Mouse (Mus musculus) erythroblast, adult 5-6 weeks (primary cell): ENCODE measurements at regions not wholly inside any gene's neighbourhood (a gene's known extent, or its start where the extent isn't known, plus 50 kb on each side); places are given as distances from the start of the nearest gene placed in this dataset.
A peak's percentile ranks its signal among the peaks of the same experiment; 100 is the strongest.

Experiments
- ATAC-seq: replicated peaks from 2 replicates; pipeline ENCODE4 v1.8.0; 2016; ENCODE audit warnings: moderate number of reproducible peaks, mild to moderate bottlenecking, moderate TSS enrichment, inconsistent platforms; ENCODE audit not compliant: poor library complexity, low FRiP score, severe bottlenecking

DNA sequence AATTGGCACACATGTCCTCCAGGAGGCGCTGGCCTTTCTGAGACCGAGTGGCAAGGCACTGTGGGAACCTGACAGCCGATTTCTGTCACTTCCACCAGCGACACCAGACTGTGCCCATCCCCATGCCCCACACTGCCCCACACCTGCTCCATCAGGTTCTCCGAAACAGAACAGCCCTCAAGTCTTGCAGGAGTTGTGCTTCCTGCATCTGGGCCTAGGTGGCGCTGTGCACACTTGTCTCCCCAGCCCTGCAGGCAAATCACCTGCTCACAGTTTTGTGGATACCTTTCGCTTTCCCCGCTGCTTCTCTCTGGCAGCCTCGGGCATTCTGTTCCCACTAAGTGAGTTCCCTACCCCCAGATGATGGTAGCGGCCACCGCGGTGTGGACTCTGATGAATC is 112.9 kb upstream of the Wnt4 start:
- ATAC-seq, result 0 out of 2 replicates have a peak, but pooled peaks have one; percentile 45

DNA sequence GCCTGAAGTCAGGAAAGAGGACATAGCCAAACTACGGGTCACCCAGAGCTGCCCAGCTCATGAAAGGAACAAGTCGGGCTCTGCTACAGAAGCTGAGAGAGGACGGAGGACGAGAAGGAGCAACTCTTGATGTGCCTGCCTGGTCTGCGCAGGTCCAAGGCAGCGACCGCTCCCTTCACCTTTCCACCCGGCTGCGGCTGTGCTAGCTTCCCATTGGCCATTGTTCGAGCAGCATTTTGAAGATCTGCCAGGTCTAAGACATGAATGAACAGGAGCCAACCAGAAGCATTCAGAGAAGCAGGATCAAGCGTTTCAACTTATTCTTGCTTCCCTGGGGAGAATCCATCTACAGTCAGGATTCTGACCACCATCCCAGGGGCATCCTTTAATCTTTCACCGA is 113.3 kb upstream of the Wnt4 start:
- no peak for ATAC-seq

DNA sequence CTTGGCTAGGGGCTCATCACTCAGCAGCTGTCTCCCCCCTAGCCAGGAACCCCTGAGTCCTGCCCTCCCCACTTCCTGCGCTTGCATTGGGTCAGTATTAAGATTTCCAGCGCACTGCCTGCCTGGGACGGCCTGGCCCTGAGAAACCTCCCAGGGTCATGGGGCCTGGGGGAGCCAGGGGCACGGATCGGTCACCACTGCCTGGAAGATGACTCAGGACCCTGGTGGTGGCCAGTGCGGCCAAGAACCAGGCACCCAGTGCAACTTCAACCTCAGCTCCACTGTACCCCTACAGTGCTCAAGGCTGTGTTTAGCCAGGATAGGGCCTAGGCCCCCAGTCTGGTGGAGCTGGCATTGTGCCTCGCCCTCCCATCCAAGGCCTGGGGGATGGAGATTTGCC is 111.9 kb upstream of the Zbtb40 start:
- ATAC-seq, result no peak

DNA sequence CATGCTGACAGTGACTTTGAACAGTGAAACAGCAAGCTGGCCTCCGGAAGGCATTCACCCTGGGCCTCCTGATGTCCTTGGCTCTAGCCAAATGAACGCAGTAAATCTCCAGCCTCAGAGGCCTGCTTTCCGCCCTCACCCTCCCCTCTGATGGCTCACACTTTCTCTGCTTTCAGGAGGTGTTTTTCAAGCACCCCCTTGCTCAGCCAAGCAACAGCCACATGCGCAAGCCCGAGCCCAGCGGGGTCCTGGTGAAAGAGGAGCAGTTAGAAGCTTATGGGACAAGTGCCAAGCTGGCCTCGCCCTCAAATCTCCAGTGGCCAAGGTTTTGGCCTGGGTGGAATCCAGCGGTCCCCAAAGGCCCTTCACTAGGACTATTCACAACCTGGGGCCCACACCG is 109.6 kb upstream of the Zbtb40 start:
- no peak for ATAC-seq

DNA sequence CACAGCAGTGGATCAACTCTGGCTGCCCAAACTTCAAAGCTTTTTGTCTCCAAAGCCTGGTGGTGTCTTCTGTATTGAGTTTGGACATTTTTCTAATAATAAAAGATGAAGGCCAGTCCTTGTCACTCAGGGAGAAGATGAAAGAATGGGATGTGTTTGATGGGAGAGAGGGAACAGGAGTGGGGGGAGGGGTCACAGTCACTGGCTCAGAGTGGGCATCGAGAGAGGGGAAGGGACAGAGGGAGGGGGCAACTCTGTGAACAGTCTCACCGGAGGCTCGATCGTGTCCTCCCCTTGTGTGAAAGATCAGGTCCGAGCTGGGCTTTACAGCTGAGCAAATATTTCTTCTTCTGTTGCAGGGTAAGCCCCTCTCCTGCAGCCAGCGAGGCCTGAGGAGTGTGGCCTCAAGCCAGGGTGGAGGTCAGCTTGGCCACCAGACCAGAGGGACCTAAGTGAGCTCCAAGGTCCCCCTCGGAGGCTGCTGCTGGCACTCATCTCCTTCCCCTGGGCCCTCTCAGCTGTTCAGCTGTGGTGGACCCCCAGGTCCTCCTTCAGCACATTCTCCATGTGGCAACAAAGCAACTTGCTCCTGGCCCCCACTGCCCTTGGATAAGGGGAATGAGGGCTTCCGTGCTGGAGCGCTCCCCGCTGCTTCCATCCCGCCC is 108.0 kb upstream of the Zbtb40 start:
- ATAC-seq, result no peak

DNA sequence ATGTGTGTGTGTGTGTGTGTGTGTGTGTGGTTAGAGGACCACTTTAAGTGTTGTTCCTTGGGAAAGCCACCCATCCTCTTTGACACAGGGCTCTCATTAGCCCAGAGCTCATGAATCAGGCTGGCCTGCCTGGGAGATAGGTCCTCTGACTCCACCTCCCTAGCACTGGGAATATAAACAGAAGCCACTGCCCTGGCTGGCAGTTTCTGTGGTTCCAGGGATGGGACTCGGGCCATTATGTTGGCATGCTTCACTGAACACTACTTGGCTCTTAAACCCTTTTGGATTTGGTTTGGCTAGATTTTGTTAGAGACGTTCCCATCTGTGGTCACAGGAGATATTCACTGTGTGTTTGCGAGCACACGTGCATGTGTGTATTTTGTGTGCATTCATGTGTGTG is 100.2 kb upstream of the Zbtb40 start:
- ATAC-seq, result no peak

DNA sequence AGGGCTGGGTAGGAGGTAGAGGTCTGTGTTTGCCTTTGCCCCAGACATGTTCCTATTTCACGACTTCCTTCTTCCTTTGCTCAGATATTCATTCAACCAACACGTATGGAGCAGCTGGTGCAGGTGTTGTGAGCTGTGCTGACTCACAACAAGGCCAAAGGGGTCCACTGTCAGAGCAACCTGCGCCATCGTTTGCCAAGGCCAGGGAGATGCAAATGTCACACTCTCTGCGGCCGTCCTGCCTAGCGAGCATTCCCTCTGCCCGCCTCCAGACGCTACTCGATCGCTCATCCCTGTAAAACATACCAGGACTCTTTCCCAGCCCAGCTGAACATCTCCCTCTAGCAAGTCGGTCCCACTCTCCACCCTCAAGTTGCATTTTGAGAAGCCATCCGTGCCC is 99.2 kb upstream of the Zbtb40 start:
- no peak for ATAC-seq

DNA sequence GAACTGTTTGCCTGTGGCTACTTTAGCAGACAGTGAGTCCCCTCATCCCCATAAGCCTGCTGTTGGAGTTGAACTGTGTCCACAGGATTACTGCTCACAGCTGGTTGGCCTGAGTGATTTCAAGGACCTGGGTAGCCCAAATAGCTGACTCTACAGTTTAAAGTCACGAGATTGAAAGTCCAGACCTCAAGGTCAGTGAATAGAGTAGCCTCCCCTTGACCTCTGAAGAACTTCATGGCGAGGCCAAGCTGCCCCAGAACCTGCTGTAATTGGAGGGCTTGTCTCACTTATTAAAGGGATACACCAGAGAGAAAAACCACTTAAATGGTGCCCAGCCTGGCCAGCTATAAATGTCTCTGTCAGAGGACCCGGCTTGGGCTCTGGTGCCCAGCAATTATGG is 97.7 kb upstream of the Zbtb40 start:
- ATAC-seq, result no peak

DNA sequence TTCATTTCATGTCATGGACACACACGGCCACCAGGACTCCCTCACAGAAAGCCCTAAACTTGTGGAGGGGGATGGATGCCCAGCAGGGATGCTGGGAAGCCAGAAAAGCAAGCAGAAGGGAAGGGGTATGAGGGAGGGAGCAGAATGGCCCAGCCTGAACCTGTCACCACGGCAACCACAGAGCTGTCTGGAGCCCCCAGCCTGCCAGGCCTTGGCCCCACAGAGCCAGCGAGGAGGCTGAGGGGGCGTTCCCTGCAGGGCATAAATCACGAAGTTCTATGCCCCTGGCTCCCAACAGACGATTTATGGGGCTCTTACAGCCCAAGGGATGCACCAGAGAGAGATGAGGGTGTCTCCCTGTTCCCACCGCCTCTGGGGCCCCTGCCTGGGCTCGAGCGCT is 93.7 kb upstream of the Zbtb40 start:
- ATAC-seq, result no peak

DNA sequence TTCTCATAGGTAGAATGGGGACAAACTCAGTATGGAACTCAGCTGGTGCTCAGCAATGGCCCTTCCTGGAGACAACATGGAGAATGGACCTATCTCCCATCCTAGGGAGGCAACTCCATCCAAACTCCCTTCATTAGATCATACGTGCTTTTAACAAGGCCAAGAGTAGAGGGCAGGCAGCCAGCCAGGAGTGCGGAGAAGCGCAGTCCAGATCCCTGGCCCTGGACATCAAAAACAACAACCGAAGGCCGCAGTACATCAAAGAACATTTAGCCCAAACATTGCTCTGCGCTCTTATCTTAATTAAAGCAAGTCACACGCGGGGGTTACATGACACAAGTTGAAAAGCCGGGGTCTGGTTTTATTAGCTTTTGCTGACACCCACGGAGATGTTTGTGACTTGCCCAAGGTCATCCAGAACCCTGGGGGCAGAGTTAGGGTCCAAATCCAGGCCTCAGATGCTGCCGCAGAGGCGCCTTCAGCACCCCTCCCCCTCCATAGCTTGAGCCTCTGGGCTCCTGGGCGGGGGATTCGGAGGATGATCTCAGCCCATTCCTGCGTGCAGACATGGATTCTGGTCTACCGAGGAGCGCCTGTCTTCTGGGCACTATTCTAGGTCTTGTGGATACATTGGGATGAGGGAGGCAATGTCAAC is 90.6 kb upstream of the Zbtb40 start:
- no peak for ATAC-seq

DNA sequence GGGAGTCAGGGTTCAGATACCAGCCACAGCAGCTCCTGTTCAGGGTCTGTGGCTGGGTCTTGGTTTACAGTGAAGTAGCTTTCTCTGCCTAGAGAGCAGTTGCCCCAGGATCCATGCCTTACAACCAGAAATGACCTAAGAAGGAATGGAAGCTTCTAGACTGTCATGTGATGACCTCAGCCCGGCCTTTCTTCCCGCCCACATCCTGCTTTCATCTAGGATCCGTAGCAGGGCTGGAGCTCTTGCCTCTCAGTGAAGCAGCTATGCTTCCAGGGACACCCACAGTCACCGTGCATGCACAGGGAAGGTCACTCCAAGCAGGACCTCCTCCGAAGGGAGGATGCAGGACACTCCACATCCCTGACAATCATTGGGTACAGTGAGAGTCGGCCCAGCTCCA is 89.5 kb upstream of the Zbtb40 start:
- no peak for ATAC-seq

DNA sequence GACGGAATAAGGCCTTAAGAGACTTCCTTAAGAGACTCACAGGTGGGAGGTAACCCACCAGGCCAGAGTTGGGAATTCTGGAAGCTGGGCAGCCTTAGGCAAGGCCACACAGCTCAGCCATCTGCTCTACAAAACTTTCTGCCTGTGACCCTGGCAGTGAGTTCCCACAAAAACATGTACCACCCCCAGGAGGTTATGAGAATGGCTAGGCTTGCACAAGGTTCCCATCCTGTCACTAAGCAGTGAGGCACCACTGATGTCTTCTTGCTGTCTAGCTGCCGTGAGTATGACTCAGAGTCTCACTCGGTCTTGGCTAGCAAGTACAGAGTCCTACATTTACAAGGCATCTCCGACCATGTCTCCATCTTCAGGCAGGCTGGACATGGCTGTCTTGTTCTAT is 87.7 kb upstream of the Zbtb40 start:
- no peak for ATAC-seq

DNA sequence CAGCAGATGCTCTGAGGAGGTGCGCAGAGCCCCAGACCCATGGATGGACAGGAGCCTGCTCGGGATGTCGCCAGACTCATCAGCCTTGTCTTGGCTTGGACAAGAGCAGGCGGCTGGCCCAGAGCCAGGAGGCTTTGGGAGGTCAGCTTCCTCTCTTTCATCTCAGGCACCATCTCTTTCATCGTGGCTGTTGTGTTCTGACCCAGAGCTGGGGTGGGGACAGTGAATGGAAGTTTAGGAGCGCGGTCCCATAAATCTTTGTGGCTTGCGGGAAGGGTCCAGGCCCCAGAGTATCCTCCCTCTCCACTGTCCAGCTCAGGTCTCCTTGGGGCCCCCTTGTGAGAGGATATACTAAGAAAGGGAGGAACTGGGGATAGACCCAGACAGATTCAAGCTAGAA is 87.2 kb upstream of the Zbtb40 start:
- no peak for ATAC-seq

DNA sequence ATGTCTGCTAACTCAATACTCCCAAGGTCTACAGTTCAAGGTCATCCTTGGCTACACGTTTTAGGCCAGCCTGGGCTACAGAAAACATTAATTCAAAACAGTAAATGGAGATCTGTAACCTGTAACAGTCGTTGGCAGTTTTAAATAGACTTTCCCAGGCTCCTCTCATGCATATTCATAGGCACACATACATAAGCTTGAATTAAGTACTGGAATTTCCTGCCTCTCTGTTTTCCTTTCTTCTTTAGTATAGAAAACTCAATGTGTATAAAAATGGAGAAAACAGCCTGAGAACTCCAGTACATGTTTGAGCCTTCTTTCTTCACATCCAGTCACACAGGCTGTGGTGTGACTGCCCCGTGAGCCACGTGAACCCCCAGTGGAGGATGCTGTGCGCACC is 86.0 kb upstream of the Zbtb40 start:
- no peak for ATAC-seq

DNA sequence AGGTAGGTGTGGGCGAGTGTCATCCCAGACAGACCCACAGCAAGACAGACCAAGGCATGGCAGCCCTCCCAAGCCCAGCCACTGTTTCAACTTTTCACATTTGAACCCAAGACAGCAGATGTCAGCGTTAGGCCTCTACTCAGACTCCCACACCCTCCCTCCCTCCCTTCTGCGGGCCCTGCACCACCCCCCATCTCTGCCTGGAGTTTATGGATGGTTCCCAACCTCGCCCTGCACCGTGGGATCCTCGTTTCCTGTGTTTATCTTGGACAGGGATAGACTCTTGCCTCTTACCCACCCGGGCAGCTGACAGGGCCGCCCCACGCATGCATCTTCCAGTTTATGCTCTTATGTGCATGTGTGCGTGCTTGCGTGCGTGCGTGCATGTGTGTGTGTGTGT is 85.2 kb upstream of the Zbtb40 start:
- ATAC-seq, result no peak

DNA sequence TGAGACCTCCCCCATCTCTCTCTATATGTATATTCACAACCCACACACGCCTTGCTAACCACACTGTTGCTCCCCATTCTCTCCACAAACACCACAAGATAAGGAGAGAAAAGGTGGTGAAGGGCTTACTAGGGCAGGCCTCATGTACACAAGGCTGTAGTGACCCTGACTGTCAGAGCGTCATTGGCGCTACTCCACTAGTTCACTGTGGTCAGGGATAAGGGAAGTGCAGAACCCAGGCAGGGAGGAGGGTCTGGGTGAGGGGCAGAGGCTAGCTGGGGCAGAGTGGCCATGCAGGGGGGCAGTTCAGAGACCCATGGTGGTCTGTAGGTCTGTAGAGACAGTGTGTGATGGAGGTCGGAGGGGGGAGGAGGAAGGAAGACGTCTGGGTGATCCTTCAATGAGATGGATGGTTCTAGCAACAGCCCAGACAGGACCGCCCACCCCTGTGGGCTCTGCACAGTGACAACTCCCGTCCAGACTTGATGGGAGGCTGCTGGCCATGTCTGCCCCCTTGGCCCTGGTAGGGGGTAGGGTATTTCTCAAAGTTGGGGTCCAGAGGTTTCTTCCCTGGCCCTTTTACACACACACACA is 82.1 kb upstream of the Zbtb40 start:
- no peak for ATAC-seq

DNA sequence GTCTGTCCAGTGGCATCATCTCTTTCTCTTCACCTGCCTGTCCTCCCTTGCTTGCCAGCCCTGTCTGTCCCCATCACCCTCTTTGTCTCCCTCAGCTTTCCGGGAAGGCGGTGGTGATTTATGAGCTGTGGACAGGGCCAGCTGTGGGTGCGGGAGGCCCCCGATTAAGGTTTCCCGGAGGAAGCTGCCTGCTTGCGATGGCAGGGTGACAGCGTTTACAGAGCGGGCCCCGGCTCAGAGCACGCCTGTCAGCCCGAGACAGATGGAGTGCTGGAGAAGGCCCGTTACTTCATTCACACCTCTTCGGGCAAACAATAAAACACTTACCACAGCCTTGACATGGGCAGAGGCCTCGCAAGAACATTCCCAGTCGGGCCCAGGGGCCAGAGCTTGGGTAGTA is 79.6 kb upstream of the Zbtb40 start:
- no peak for ATAC-seq

DNA sequence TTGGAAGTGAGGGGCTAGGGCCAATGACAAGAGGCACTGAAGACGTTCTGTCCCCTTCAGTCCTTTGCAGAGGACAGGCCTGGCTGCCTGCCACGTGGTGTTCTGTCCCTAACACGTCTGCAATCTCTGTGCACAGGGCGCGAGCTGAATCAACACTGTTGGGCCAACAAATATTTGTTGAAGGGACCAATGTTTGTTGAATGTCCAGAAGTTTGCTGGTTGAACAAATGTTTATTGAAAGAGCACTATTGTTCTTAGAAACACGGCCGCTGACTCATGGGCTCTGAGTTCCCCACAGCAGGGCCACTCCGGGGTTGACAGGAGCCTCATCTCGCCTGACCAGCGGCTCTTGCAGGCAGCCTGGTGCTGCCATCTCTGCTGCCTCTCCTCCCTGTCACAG is 73.1 kb upstream of the Zbtb40 start:
- no peak for ATAC-seq

DNA sequence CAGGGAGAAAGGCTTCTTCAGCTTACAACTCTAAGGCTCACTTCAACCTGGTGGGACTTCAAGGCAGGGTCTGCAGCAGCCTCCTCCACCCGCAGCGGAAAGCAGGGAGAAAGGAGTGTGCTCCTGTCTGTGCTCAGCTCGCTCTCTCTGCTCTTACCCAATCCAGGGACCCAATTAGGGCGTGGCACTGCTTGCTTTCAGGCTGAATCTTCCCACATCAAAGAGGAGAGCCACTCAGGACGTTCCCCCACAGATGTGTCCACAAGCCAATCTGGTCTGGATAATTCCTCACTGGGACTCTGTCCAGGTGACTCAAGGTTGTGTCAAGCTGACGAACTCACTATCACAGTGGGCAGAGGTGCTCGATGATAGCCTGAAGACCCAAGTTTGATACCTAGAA is 72.0 kb upstream of the Zbtb40 start:
- no peak for ATAC-seq

DNA sequence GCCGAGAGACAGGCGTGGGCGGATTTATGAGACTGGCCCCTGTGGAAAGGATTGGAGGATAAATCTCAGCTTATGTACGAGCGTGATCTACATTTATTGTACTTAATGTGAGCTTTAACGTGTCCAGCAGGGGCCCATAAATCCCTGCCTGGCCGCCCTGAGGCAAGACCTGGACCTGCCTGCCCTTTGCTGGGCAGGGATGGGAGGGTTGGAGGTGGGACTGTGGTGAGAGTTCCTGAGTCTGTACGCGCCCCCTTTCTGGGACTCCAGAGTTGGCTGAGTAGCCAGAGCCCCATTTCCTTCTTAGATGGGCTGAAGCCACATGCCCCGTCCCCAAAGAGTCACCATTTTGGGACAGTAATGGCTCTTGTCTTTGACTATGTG is 69.7 kb upstream of the Zbtb40 start:
- ATAC-seq, result no peak

DNA sequence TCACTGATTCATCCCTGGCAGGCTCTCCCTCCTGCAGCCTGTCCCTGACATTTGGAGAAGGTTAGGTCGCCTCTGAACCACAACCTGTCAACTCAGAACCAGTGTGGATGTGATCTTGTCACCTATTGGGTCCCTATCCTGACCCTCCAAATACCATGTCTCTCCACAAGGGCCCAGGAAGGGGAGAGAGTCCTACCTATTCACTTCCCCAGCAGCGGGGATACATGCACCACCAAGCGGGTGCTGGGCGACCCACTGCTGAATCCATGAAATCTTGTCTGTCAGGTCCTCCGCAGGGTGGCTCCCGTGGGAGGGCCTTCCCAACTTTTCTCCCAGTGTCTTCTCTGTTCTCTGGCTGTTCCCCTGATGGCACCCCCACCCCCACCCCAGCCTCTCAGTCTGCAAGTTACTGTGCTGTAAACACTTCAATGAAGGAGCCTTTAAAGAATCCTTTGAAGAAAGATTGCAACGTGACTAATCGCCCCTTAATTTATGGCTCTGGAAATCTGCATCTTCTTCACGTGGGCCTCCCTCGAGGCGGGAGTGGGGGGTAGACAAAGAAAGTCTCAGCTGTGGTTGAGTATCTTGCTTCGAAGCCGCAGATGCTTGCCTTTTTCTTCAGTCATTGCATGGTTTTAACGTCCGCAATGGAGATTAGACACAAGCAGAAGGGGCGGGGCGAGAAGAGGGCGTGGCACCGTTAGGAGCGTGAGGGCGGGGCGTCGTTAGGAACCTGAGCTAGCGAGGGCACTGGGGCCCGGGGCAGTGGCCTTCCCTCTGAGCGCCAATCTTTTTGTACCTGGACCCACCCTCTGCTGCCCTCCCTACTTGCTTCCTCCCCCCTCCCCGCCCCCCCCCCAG is 69.1 kb upstream of the Zbtb40 start:
- no peak for ATAC-seq
